Mouse (Mus musculus) heart, postnatal 0 days (tissue): ENCODE results near the gene Lcn9.
A peak's percentile ranks its signal among the peaks of the same experiment; 100 is the strongest.

Source experiments
- CTCF ChIP-seq: IDR thresholded peaks from 2 replicates; pipeline ENCODE4 v1.5.1; 2016; ENCODE audit warnings: antibody characterized with exemption, control low read depth, low read depth
- EP300 ChIP-seq: IDR thresholded peaks from 2 replicates; pipeline ENCODE4 v1.6.1; 2016; ENCODE audit warnings: antibody characterized with exemption, low read depth

GRCm38 (mm10) chr2:25850330-25850729 is 27.4 kb downstream of the Lcn9 start:
- TF ChIP-seq EP300: no peak
- TF ChIP-seq CTCF: peak; percentile 56
